14 mouse cellular contexts compared by ENCODE assay signal in the genomic region with DNA sequence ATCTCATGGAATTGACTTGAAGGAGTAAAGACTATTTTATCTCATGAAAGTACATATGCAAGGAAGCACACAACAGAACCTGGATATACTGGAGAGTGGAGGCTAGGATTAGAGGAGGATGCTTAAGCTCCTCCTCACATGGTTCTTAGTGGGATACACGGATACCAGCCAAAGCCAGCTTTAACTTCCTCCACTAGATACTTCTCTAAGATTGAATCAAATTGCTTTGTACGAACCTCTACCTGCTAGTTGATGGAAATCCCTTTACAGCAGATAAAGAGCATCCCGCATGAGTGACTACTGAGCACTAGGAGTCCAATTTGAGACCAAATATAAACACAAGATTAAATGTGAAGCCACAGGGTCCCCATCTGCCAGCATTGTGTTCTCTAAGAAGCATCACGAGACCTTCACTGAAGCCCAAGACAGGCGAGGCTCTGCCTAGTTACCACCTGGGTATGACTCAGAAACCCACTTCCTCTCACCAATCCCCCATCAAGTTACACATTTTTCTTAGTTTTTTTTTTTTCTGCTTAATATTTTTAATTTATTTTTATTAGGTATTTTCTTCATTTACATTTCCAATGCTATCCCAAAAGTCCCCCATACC.
DNase-seq lines count a peak whose midpoint lies in the region; TF ChIP-seq lines count a peak whose summit lies in the region.
"Had no signal": no experiment of that assay in that cellular context is flagged by ENCODE, and none has a peak within 500 bp of the region (broad histone marks: within the 10 kb centered on the region; RNA-seq: fewer than 3 reads in every experiment).

No protein-coding gene starts in this region.

- no peak for TF ChIP-seq POLR2A in spleen, adult 2 months (IDR thresholded peaks at IDR 0.05; ENCODE audit: low read depth, low read length)

- H3K4me1 ChIP-seq in spleen, adult 2 months (ENCODE audit: control insufficient read depth, insufficient read depth, insufficient read length), result no peaks in the 10 kb centered on the region
- H3K4me1 ChIP-seq: forebrain, embryonic 13.5 days; liver, embryonic 13.5 days had no signal

- no peak overlapping the region for H3K4me3 ChIP-seq in spleen, adult 2 months (ENCODE audit: extremely low read depth, insufficient read depth, insufficient read length)
- H3K4me3 ChIP-seq: forebrain, embryonic 13.5 days; heart, adult 2 months; liver, embryonic 13.5 days had no signal

- H3K27ac ChIP-seq in spleen, adult 2 months (ENCODE audit: insufficient read depth, low read length), result no peak overlapping the region
- H3K27ac ChIP-seq: forebrain, embryonic 13.5 days; heart, adult 2 months; liver, embryonic 13.5 days had no signal

- intact Hi-C loops in left cerebral cortex, postnatal 36 days (cut with DNase I), result no loop called here

- peak; percentile 7 to 74 for DNase-seq in spleen, adult 2 months (ENCODE audit: low read depth in 1 of 2, low spot score in 2 of 2)
- DNase-seq in spleen, adult 18-20 months, result no peak
- peak; percentile 18 for DNase-seq in cerebellum, adult 9-11 months
- peak; percentile 53 to 64 for DNase-seq in natural killer cell, adult 2 months (ENCODE audit: low spot score in 2 of 2)
- DNase-seq in left cerebral cortex, postnatal 36 days (ENCODE audit: low spot score in 2 of 2), result no peak
- DNase-seq in urinary bladder, postnatal 10 days (ENCODE audit: low spot score), result no peak
- no peak for DNase-seq in kidney, postnatal 25 days
- DNase-seq: heart, adult 2 months; heart, postnatal 4 days; kidney, adult 18-20 months; liver, embryonic 13.5 days; lung, postnatal 4 days; right cerebral cortex, postnatal 25 days had no signal

- no peaks in the 10 kb centered on the region for H3K36me3 ChIP-seq in spleen, adult 2 months (ENCODE audit: control insufficient read depth, insufficient read depth, low read length)
- H3K36me3 ChIP-seq: liver, embryonic 13.5 days had no signal

- no peak for TF ChIP-seq CTCF in spleen, adult 2 months (IDR thresholded peaks at IDR 0.05; ENCODE audit: extremely low read depth, insufficient read depth, insufficient read length, insufficient replicate concordance)

- WGBS in spleen, adult 2 months, result 25% methylated on average over 5 of the region's 5 CpGs

- H3K27me3 ChIP-seq in spleen, adult 2 months (ENCODE audit: control insufficient read depth, insufficient read depth, low read length), result no peaks in the 10 kb centered on the region
- H3K27me3 ChIP-seq: forebrain, embryonic 13.5 days; liver, embryonic 13.5 days had no signal

Comparison
In these comparisons a context has a peak if more than half of its experiments do, and no peak if none do; other contexts are left out.
1. DNase-seq: peak in spleen, adult 2 months (2 of 2), cerebellum, adult 9-11 months (single experiment) and natural killer cell, adult 2 months (2 of 2); none in spleen, adult 18-20 months (0 of 2), left cerebral cortex, postnatal 36 days (0 of 2), urinary bladder, postnatal 10 days (single experiment) and kidney, postnatal 25 days (0 of 2).